Mouse (Mus musculus) heart, embryonic 12.5 days (tissue): ENCODE measurements around the gene H2afj. TPM values are rescaled to one million over a fixed set of nuclear protein-coding genes. Genes with fewer than 3 reads are reported as not detected.

Source experiments
- ATAC-seq: fragments of 200-750 bp; cut with Nextera tagmentation; 2 replicates; pipeline ENCODE4 v1.8.0; 2017; ENCODE audit warnings: moderate TSS enrichment, moderate library complexity; ENCODE audit not compliant: insufficient number of reproducible peaks, low FRiP score
- H3K27ac ChIP-seq: fragments of 300-500 bp; sonication (generic); 2 replicates; pipeline ENCODE4 v1.5.1; 2016; ENCODE audit warnings: mild to moderate bottlenecking, moderate library complexity; ENCODE audit not compliant: poor library complexity, severe bottlenecking
- H3K27me3 ChIP-seq: fragments of 300-500 bp; sonication (generic); replicated peaks from 2 replicates; pipeline ENCODE4 v1.6.1; 2016; ENCODE audit warnings: mild to moderate bottlenecking, moderate library complexity
- H3K36me3 ChIP-seq: fragments of 300-500 bp; sonication (generic); 2 replicates; pipeline ENCODE4 v1.6.1; 2016; ENCODE audit warnings: mild to moderate bottlenecking, moderate library complexity
- H3K4me1 ChIP-seq: fragments of 300-500 bp; sonication (generic); replicated peaks from 2 replicates; pipeline ENCODE4 v1.6.1; 2016; ENCODE audit warnings: mild to moderate bottlenecking
- H3K4me2 ChIP-seq: fragments of 300-500 bp; sonication (generic); 2 replicates; pipeline ENCODE4 v1.6.1; 2016; ENCODE audit warnings: mild to moderate bottlenecking, moderate library complexity
- H3K4me3 ChIP-seq: fragments of 300-500 bp; sonication (generic); 2 replicates; pipeline ENCODE4 v1.5.1; 2016; ENCODE audit warnings: mild to moderate bottlenecking
- H3K9ac ChIP-seq: fragments of 300-500 bp; sonication (generic); 2 replicates; pipeline ENCODE4 v1.6.1; 2016; ENCODE audit warnings: mild to moderate bottlenecking, moderate library complexity
- H3K9me3 ChIP-seq: fragments of 300-500 bp; sonication (generic); replicated peaks from 2 replicates; pipeline ENCODE4 v1.6.1; 2016; ENCODE audit warnings: mild to moderate bottlenecking, moderate library complexity
- WGBS: fragments of 180-500 bp; shearing (Covaris S2); methylation state at CpG from one replicate; pipeline ENCODE4 v1.1.7; 2016; 5-methylcytosine and 5-hydroxymethylcytosine counted together
- polyA plus RNA-seq: library from polyadenylated mRNA; unstranded; fragments of >200 nt; fragmentation: Nextera tagmentation; extraction: Ambion mirVana; gene quantifications from 2 replicates; pipeline ENCODE4 v1.2.1, GENCODE M21; 2016

Gene H2afj
- polyA plus RNA-seq, 1 experiment from 2014 or later, result 86.2 TPM

- Histone ChIP-seq H3K4me2 (no peak overlapping the region), H3K27me3 (no peaks in the 10 kb centered on the region), H3K9ac (no peak overlapping the region), H3K36me3 (peaks cover 50% of the 10 kb centered on the region), H3K4me1 (peaks cover 17% of the 10 kb centered on the region), H3K27ac (no peak overlapping the region), H3K4me3 (no peak overlapping the region), H3K9me3 (no peaks in the 10 kb centered on the region)
- WGBS, result 90% methylated on average over 8 of the region's 8 CpGs
- no peak for ATAC-seq
Observed at GRCm38 (mm10) chr6:136824987-136825386, 16.9 kb downstream of the H2afj start.

- Histone ChIP-seq H3K4me1 (peaks cover 6% of the 10 kb centered on the region; the same call in 1 of the 2 replicates), H3K9me3 (no peaks in the 10 kb centered on the region), H3K9ac (peak overlapping the region; percentile 100), H3K27ac (no peak overlapping the region), H3K36me3 (peaks cover 29% of the 10 kb centered on the region), H3K4me2 (peak overlapping the region; percentile 79), H3K27me3 (no peaks in the 10 kb centered on the region), H3K4me3 (peak overlapping the region; percentile 99)
- WGBS, result 14% methylated on average over 7 of the region's 7 CpGs
- ATAC-seq, result no peak
Observed at GRCm38 (mm10) chr6:136827116-136827515, 19.1 kb downstream of the H2afj start.

- H3K4me1 ChIP-seq, result peaks cover 6% of the 10 kb centered on the region; the same call in 1 of the 2 replicates
- peak within 1 kb of the TSS; percentile 79 for H3K4me2 ChIP-seq
- ATAC-seq, result peak; percentile 37; the same call in 1 of the 2 replicates
- under 1% methylated on average over 34 of the region's 34 CpGs for WGBS
- H3K27ac ChIP-seq, result peak within 1 kb of the TSS; percentile 87
- no peaks in the 10 kb centered on the region for H3K27me3 ChIP-seq
- no peaks in the 10 kb centered on the region for H3K9me3 ChIP-seq
- H3K9ac ChIP-seq, result peak within 1 kb of the TSS; percentile 100
- peak within 1 kb of the TSS; percentile 99 for H3K4me3 ChIP-seq
- H3K36me3 ChIP-seq, result peaks cover 25% of the 10 kb centered on the region
Observed at GRCm38 (mm10) chr6:136827516-136827880, 19.5 kb downstream of the H2afj start, which contains the start of gene BC049715. Gene BC049715, plus strand, starts transcription at chr6:136827626.

- peak within 1 kb of the TSS; percentile 100 for H3K9ac ChIP-seq
- peak within 1 kb of the TSS; percentile 99 for H3K4me3 ChIP-seq
- ATAC-seq, result peak; percentile 100
- H3K36me3 ChIP-seq, result peaks cover 20% of the 10 kb centered on the region
- H3K27me3 ChIP-seq, result no peaks in the 10 kb centered on the region
- peak within 1 kb of the TSS; percentile 79 for H3K4me2 ChIP-seq
- WGBS, result under 1% methylated on average over 45 of the region's 45 CpGs
- H3K9me3 ChIP-seq, result no peaks in the 10 kb centered on the region
- H3K27ac ChIP-seq, result peak within 1 kb of the TSS; percentile 87
- H3K4me1 ChIP-seq, result peaks cover 6% of the 10 kb centered on the region; the same call in 1 of the 2 replicates
Observed at GRCm38 (mm10) chr6:136827881-136828561, 20.0 kb downstream of the H2afj start, which contains the start of gene Wbp11. Gene Wbp11, minus strand, starts transcription at chr6:136828233.

- Histone ChIP-seq H3K4me3 (peak overlapping the region; percentile 99), H3K27ac (peak overlapping the region; percentile 77; the same call in 1 of the 2 replicates), H3K4me1 (peaks cover 6% of the 10 kb centered on the region; the same call in 1 of the 2 replicates), H3K36me3 (peaks cover 18% of the 10 kb centered on the region), H3K27me3 (no peaks in the 10 kb centered on the region), H3K4me2 (peak overlapping the region; percentile 64), H3K9ac (peak overlapping the region; percentile 65; the same call in 1 of the 2 replicates), H3K9me3 (no peaks in the 10 kb centered on the region)
- 31% methylated on average over 4 of the region's 4 CpGs for WGBS
- no peak for ATAC-seq
Observed at GRCm38 (mm10) chr6:136828681-136829080, 20.6 kb downstream of the H2afj start.

GRCm38 (mm10) chr6:136831712-136832111, 23.7 kb downstream of the H2afj start:
- Histone ChIP-seq H3K4me1 (peaks cover 6% of the 10 kb centered on the region; the same call in 1 of the 2 replicates), H3K27ac (no peak overlapping the region), H3K36me3 (no peaks in the 10 kb centered on the region), H3K9ac (no peak overlapping the region), H3K4me3 (no peak overlapping the region), H3K27me3 (no peaks in the 10 kb centered on the region), H3K4me2 (no peak overlapping the region), H3K9me3 (no peaks in the 10 kb centered on the region)
- 67% methylated on average over 5 of the region's 5 CpGs for WGBS
- no peak for ATAC-seq

- Histone ChIP-seq H3K4me1 (no peaks in the 10 kb centered on the region), H3K27ac (no peak within 1 kb of the TSS), H3K9me3 (no peaks in the 10 kb centered on the region), H3K4me3 (no peak within 1 kb of the TSS), H3K36me3 (no peaks in the 10 kb centered on the region), H3K27me3 (no peaks in the 10 kb centered on the region), H3K9ac (no peak within 1 kb of the TSS), H3K4me2 (no peak within 1 kb of the TSS)
- 41% methylated on average over 4 of the region's 4 CpGs for WGBS
- no peak for ATAC-seq
Observed at GRCm38 (mm10) chr6:136835352-136835751, 27.3 kb downstream of the H2afj start, which contains the start of gene Smco3. Gene Smco3, minus strand, starts transcription at chr6:136835452.

GRCm38 (mm10) chr6:136837323-136837722, 29.3 kb downstream of the H2afj start:
- 75% methylated on average over 3 of the region's 3 CpGs for WGBS
- Histone ChIP-seq H3K27ac (no peak overlapping the region), H3K9me3 (no peaks in the 10 kb centered on the region), H3K27me3 (no peaks in the 10 kb centered on the region), H3K9ac (no peak overlapping the region), H3K36me3 (no peaks in the 10 kb centered on the region), H3K4me3 (no peak overlapping the region), H3K4me1 (no peaks in the 10 kb centered on the region), H3K4me2 (no peak overlapping the region)
- ATAC-seq, result no peak

- peaks cover 20% of the 10 kb centered on the region for H3K36me3 ChIP-seq
- H3K4me2 ChIP-seq, result no peak overlapping the region
- H3K4me3 ChIP-seq, result no peak overlapping the region
- H3K27ac ChIP-seq, result no peak overlapping the region
- no peaks in the 10 kb centered on the region for H3K27me3 ChIP-seq
- WGBS, result 64% methylated on average over 2 of the region's 2 CpGs
- H3K9ac ChIP-seq, result no peak overlapping the region
- peaks cover 7% of the 10 kb centered on the region; the same call in 1 of the 2 replicates for H3K4me1 ChIP-seq
- H3K9me3 ChIP-seq, result no peaks in the 10 kb centered on the region
- no peak for ATAC-seq
Observed at GRCm38 (mm10) chr6:136844903-136845302, 36.9 kb downstream of the H2afj start.

GRCm38 (mm10) chr6:136845706-136846480, 37.8 kb downstream of the H2afj start:
- Histone ChIP-seq H3K4me3 (no peak overlapping the region), H3K27me3 (no peaks in the 10 kb centered on the region), H3K27ac (no peak overlapping the region), H3K4me1 (peaks cover 14% of the 10 kb centered on the region; the same call in 1 of the 2 replicates), H3K9me3 (no peaks in the 10 kb centered on the region), H3K36me3 (peaks cover 20% of the 10 kb centered on the region), H3K4me2 (no peak overlapping the region), H3K9ac (no peak overlapping the region)
- WGBS, result 66% methylated on average over 5 of the region's 5 CpGs
- no peak for ATAC-seq

GRCm38 (mm10) chr6:136847267-136847666, 39.2 kb downstream of the H2afj start:
- ATAC-seq, result no peak
- Histone ChIP-seq H3K36me3 (peaks cover 26% of the 10 kb centered on the region), H3K9me3 (no peaks in the 10 kb centered on the region), H3K4me1 (peaks cover 14% of the 10 kb centered on the region; the same call in 1 of the 2 replicates), H3K27ac (no peak overlapping the region), H3K4me3 (no peak overlapping the region), H3K27me3 (no peaks in the 10 kb centered on the region), H3K9ac (no peak overlapping the region), H3K4me2 (no peak overlapping the region)
- WGBS, result 93% methylated on average over 3 of the region's 3 CpGs
